Mouse (Mus musculus): ENCODE results near the gene Sdr39u1.

The Sdr39u1 gene

DNA sequence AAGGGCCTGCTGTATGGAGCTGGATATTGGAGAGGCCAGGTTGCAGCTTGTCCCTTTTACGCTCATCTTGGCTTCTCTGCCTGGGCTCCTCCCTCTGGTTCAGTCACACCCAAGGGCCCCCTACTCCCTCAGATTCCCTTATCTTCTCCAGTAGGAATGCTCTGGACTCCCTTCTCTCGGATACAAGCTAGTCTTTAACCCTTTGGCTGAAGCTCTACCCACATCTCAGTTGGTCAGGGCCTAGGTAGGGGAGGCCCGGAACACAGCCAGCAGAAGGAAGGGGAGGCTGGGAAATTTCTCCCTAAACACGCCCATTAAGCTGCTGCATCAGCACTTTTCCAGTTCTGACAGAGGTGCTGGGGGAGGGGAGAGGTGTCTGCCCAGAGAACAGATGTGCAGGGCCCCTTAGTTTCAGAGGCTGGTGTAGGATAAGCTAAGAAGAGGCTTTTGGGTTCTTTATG is 45.0 kb downstream of the Sdr39u1 start:
- DNase-seq (ENCODE audit: low read depth, low spot score) = peak; percentile 73

DNA sequence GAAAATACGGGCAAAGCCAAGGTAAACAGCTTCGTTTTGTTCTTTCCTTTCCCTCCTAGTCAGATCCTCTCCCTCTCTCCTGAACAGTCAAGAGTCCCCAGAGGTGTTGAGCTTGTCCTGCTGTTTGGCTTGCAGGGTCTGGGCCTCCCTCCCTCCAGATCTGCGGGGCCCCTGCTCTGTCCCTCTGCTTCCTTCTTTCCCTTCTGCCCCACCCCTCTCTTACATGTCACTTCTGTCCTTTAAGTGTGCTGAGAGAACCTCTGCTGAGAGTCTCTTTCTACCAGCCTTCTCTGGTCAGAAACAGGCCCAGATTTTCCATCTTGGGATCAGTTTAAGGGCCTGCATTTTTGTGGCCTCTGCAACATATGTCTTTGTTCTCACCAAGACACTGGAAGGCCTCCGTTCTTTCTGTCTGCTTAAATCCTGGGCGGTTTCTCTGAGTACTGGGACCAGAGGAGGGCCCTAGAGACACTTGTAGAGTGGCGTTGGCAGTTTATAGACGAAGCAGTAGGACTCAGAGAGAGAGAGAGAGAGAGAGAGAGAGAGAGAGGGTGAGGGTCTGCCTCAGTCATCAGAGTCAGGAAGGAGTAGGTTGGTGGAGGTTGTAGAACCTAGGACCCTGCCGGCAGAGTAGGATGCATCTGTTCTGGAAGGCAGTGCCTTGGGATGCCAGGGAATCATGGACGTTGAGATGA is 45.5 kb downstream of the Sdr39u1 start:
- DNase-seq (ENCODE audit: low read depth, low spot score) = no peak

GRCm38 (mm10) chr14:55853621-55854285 is 46.3 kb downstream of the Sdr39u1 start, which contains the start of gene Nynrin:
TSS of gene Nynrin (plus strand) at chr14:55854010.
- DNase-seq (ENCODE audit: low read depth, low spot score) = peak; percentile 92

DNA sequence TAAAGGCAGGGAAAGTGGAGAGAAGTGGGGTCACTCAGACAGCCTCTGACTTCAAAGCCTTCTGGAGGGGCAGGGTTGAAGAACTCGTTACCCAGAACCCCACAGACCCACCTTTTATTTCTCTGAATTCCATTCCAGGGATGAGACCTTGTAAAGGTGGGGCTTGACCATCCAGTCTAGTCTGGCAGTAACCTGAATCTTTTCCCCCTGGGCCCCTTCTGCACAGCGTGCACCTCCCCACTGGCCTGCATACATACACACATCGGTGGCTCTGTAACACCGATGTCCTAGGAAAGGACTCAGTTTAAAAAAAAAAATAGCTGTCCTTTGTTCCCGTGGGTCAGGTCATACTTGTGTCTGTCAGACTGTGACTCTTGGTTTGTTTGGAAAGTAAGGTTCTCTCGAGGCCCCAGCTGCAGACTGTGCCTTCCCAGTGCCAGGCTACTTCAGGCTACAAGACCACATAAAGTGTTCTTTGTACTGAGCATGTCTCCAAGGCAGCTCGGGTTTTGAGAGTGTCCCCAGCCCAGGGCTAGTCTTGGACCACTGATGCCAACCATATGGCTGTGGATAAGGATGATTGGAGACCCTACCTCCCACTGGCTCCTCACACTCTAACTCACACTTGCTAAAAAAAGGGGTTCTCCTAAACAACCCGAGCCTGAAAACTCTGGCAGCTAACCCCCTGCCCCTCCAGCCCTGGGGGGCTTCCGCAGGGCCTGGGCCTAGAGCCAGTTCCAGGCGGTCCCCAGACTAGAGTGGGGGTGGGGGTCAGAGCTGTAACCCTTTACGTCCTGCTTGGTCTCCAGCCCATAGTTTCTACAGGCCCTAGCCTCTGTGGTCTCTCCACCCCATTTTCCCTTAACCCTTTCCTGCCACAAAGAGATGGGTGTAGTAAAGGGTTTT is 47.2 kb downstream of the Sdr39u1 start:
- peak; percentile 81 for DNase-seq (ENCODE audit: low read depth, low spot score)

- DNase-seq (ENCODE audit: low read depth, low spot score) = peak; percentile 89
Measured at GRCm38 (mm10) chr14:55850885-55851284, 49.2 kb downstream of the Sdr39u1 start.

All from ZHBTc4 (cell line).